In the genomic region with DNA sequence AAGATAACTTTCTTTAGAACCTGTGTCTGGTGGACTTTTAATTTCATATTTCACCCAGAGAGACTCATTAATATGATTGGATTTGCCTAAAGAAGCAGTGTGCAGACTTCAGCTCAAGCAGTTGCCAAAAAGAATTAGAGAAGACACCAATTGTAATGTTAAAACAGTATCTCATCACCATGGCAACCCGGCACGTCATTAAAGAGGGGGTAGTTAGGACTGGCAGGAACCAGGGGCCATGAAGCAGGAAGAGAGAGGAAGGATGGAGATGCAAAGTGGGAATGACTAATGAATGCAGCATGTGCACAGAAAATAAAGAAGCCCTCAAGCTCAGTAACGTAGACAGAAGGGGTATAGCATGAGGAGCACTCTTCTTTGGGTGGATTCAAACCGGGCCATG, we compare ENCODE assay signal across 22 mouse cellular contexts. TPM values are rescaled to one million over a fixed set of nuclear protein-coding genes. Genes with fewer than 3 reads are reported as not detected.
DNase-seq lines count a peak whose midpoint lies in the region; ATAC-seq and TF ChIP-seq lines count a peak whose summit lies in the region.
"Had no signal": no experiment of that assay in that cellular context is flagged by ENCODE, and none has a peak within 500 bp of the region (broad histone marks: within the 10 kb centered on the region; RNA-seq: fewer than 3 reads in every experiment).

No protein-coding gene starts in this region.

- no peak overlapping the region for H3K9ac ChIP-seq in heart, embryonic 12.5 days
- no peak overlapping the region for H3K9ac ChIP-seq in midbrain, embryonic 13.5 days (replicated peaks)
- H3K9ac ChIP-seq: hindbrain, embryonic 15.5 days; intestine, embryonic 15.5 days; liver, embryonic 13.5 days had no signal

- peak; percentile 53 for DNase-seq in heart, adult 11 months
- DNase-seq in midbrain, embryonic 10.5 days (ENCODE audit: low spot score) = no peak
- DNase-seq in R1 (ENCODE audit: low read depth, low spot score) = peak; percentile 32
- peak; percentile 40 for DNase-seq in brain, embryonic 14.5 days (ENCODE audit: low read depth)
- no peak for DNase-seq in cerebellum, adult 11-12 months
- DNase-seq: adrenal gland, postnatal 36 days; cerebellum, adult 18-20 months; cerebellum, postnatal 14 days; gastrocnemius, adult 2 months; heart, postnatal 4 days; kidney, adult 9 months; kidney, postnatal 14 days; liver, embryonic 13.5 days; lung, adult 2 months; lung, postnatal 14 days had no signal

- no peak overlapping the region for H3K27ac ChIP-seq in heart, embryonic 12.5 days (ENCODE audit: poor library complexity, severe bottlenecking)
- H3K27ac ChIP-seq in midbrain, embryonic 13.5 days = no peak overlapping the region
- H3K27ac ChIP-seq in midbrain, embryonic 10.5 days (replicated peaks) = no peak overlapping the region
- H3K27ac ChIP-seq: gastrocnemius, adult 2 months; hindbrain, embryonic 15.5 days; intestine, embryonic 15.5 days; liver, embryonic 13.5 days had no signal

- H3K4me3 ChIP-seq in heart, embryonic 12.5 days = no peak overlapping the region
- H3K4me3 ChIP-seq in midbrain, embryonic 13.5 days (replicated peaks) = no peak overlapping the region
- H3K4me3 ChIP-seq in midbrain, embryonic 10.5 days = no peak overlapping the region
- H3K4me3 ChIP-seq: gastrocnemius, adult 2 months; hindbrain, embryonic 15.5 days; intestine, embryonic 15.5 days; liver, embryonic 13.5 days had no signal

- no peak for TF ChIP-seq CTCF in brain, embryonic 14.5 days (IDR thresholded peaks at IDR 0.05; ENCODE audit: borderline replicate concordance, extremely low read depth, insufficient read depth, insufficient read length)

- no peak for ATAC-seq in heart, embryonic 12.5 days (ENCODE audit: insufficient number of reproducible peaks, low FRiP score)
- ATAC-seq in midbrain, embryonic 13.5 days = peak; percentile 34; the same call in 1 of the 2 replicates
- ATAC-seq: intestine, embryonic 15.5 days had no signal

- no peaks in the 10 kb centered on the region for H3K9me3 ChIP-seq in heart, embryonic 12.5 days (replicated peaks)
- no peaks in the 10 kb centered on the region for H3K9me3 ChIP-seq in midbrain, embryonic 13.5 days
- no peaks in the 10 kb centered on the region for H3K9me3 ChIP-seq in midbrain, embryonic 10.5 days (replicated peaks)
- H3K9me3 ChIP-seq: hindbrain, embryonic 15.5 days; intestine, embryonic 15.5 days; liver, embryonic 13.5 days had no signal

- TF ChIP-seq POLR2A in brain, embryonic 14.5 days (IDR thresholded peaks at IDR 0.05; ENCODE audit: borderline replicate concordance, extremely low read depth, insufficient read depth, insufficient read length, poor library complexity, severe bottlenecking) = no peak

- no peaks in the 10 kb centered on the region for H3K27me3 ChIP-seq in heart, embryonic 12.5 days (replicated peaks)
- no peaks in the 10 kb centered on the region for H3K27me3 ChIP-seq in midbrain, embryonic 13.5 days
- no peaks in the 10 kb centered on the region for H3K27me3 ChIP-seq in midbrain, embryonic 10.5 days (ENCODE audit: low read depth, poor library complexity, severe bottlenecking)
- H3K27me3 ChIP-seq: hindbrain, embryonic 15.5 days; intestine, embryonic 15.5 days; liver, embryonic 13.5 days had no signal

- 61% methylated on average over 4 of the region's 4 CpGs for WGBS in heart, embryonic 12.5 days
- WGBS in midbrain, embryonic 13.5 days = 47% methylated on average over 4 of the region's 4 CpGs
- 62% methylated on average over 4 of the region's 4 CpGs for WGBS in midbrain, embryonic 10.5 days

- no peaks in the 10 kb centered on the region for H3K36me3 ChIP-seq in heart, embryonic 12.5 days
- H3K36me3 ChIP-seq in midbrain, embryonic 13.5 days = no peaks in the 10 kb centered on the region
- no peaks in the 10 kb centered on the region for H3K36me3 ChIP-seq in midbrain, embryonic 10.5 days
- H3K36me3 ChIP-seq: hindbrain, embryonic 15.5 days; intestine, embryonic 15.5 days; liver, embryonic 13.5 days had no signal

- H3K4me2 ChIP-seq in heart, embryonic 12.5 days = no peak overlapping the region
- H3K4me2 ChIP-seq in midbrain, embryonic 13.5 days (replicated peaks) = no peak overlapping the region
- H3K4me2 ChIP-seq: hindbrain, embryonic 15.5 days; intestine, embryonic 15.5 days; liver, embryonic 13.5 days had no signal

- peaks cover 5% of the 10 kb centered on the region; the same call in 1 of the 2 replicates for H3K4me1 ChIP-seq in heart, embryonic 12.5 days (replicated peaks)
- peaks cover 7% of the 10 kb centered on the region; the same call in 1 of the 2 replicates for H3K4me1 ChIP-seq in midbrain, embryonic 13.5 days (replicated peaks)
- peaks cover 8% of the 10 kb centered on the region for H3K4me1 ChIP-seq in midbrain, embryonic 10.5 days
- H3K4me1 ChIP-seq: hindbrain, embryonic 15.5 days; intestine, embryonic 15.5 days; liver, embryonic 13.5 days had no signal

RNA-seq across cellular contexts. Expression of a gene that starts 49.3 kb away (rescaled TPM):
- polyA plus RNA-seq in heart, embryonic 12.5 days (2016; fragmentation: Nextera tagmentation; extraction: Ambion mirVana) = 0.04 TPM in 1 of 2 replicates, not detected in the other
- 0.04 TPM in 1 of 2 replicates, not detected in the other for polyA plus RNA-seq in midbrain, embryonic 13.5 days (2015; fragmentation: Nextera tagmentation; extraction: Ambion mirVana)
- not detected in 2 replicates for polyA plus RNA-seq in midbrain, embryonic 10.5 days (2016; fragmentation: Nextera tagmentation; extraction: Ambion mirVana)
- 0.09 and 0.10 TPM in 2 replicates for polyA plus RNA-seq in brain, embryonic 14.5 days (2012; rRNA removed)
- polyA plus RNA-seq: heart, embryonic 16.5 days; intestine, embryonic 15.5 days; limb, embryonic 14.5 days; liver, embryonic 13.5 days; lung, adult 2 months; neural tube, embryonic 11.5 days had no signal

Comparison
In these comparisons a context has a peak if more than half of its experiments do, and no peak if none do; other contexts are left out.
1. DNase-seq: peak in heart, adult 11 months (single experiment), R1 (single experiment) and brain, embryonic 14.5 days (single experiment); none in midbrain, embryonic 10.5 days (single experiment) and cerebellum, adult 11-12 months (single experiment).